Mouse (Mus musculus) common myeloid progenitor, adult 5-6 weeks (primary cell): Measurements from ENCODE around the gene Kat8. TPM values are rescaled to one million over a fixed set of nuclear protein-coding genes. Genes with fewer than 3 reads are reported as not detected.

Source experiments
- ATAC-seq: replicated peaks from 2 replicates; pipeline ENCODE4 v1.8.0; 2016; ENCODE audit warnings: low read depth, mild to moderate bottlenecking, moderate TSS enrichment, inconsistent platforms; ENCODE audit not compliant: poor library complexity, severe bottlenecking
- total RNA-seq: library from RNA; stranded (forward); fragments of 200-1000, 187-1606 nt; gene quantifications from 2 replicates; pipeline ENCODE4 v1.2.3, GENCODE M21; 2017

Kat8 gene
- total RNA-seq, result 30.0 and 36.0 TPM in 2 replicates

GRCm38 (mm10) chr7:127912190-127912871, at the start of gene Kat8:
Gene Kat8 (plus strand): TSS chr7:127912516.
- peak; percentile 99 for ATAC-seq

- ATAC-seq, result no peak
Observed at GRCm38 (mm10) chr7:127866434-127866833, 45.9 kb upstream of the Kat8 start.

- no peak for ATAC-seq
Observed at GRCm38 (mm10) chr7:127867641-127868040, 44.7 kb upstream of the Kat8 start.

GRCm38 (mm10) chr7:127869149-127869810, 43.0 kb upstream of the Kat8 start:
- ATAC-seq, result no peak

GRCm38 (mm10) chr7:127870136-127870821, 42.0 kb upstream of the Kat8 start:
- no peak for ATAC-seq

GRCm38 (mm10) chr7:127874812-127875626, 37.3 kb upstream of the Kat8 start:
- peak; percentile 6; the same call in 1 of the 2 replicates for ATAC-seq

GRCm38 (mm10) chr7:127875627-127876001, 36.7 kb upstream of the Kat8 start:
- peak; percentile 72 for ATAC-seq

GRCm38 (mm10) chr7:127876041-127876466, 36.3 kb upstream of the Kat8 start, which contains the start of gene Zfp646:
Gene Zfp646 (plus strand): TSS chr7:127876221.
- ATAC-seq, result peak; percentile 62

- peak; percentile 62 for ATAC-seq
Observed at GRCm38 (mm10) chr7:127876467-127877348, 35.6 kb upstream of the Kat8 start, which contains the start of gene Zfp668. Gene Zfp668 (minus strand): TSS chr7:127876828.

GRCm38 (mm10) chr7:127879301-127879700, 33.0 kb upstream of the Kat8 start:
- no peak for ATAC-seq

- ATAC-seq, result no peak
Observed at GRCm38 (mm10) chr7:127880431-127880830, 31.9 kb upstream of the Kat8 start.

- peak; percentile 39; the same call in 1 of the 2 replicates for ATAC-seq
Observed at GRCm38 (mm10) chr7:127885951-127886350, 26.4 kb upstream of the Kat8 start.

- no peak for ATAC-seq
Observed at GRCm38 (mm10) chr7:127886551-127886950, 25.8 kb upstream of the Kat8 start.

- ATAC-seq, result no peak
Observed at GRCm38 (mm10) chr7:127887191-127887590, 25.1 kb upstream of the Kat8 start.

- ATAC-seq, result no peak
Observed at GRCm38 (mm10) chr7:127887781-127888180, 24.5 kb upstream of the Kat8 start.

GRCm38 (mm10) chr7:127888821-127889220, 23.5 kb upstream of the Kat8 start:
- peak; percentile 55 for ATAC-seq

GRCm38 (mm10) chr7:127890798-127891197, 21.5 kb upstream of the Kat8 start, which contains the start of gene Prss53:
Gene Prss53 (minus strand): TSS chr7:127890970.
- ATAC-seq, result no peak

- ATAC-seq, result no peak
Observed at GRCm38 (mm10) chr7:127894480-127894879, 17.8 kb upstream of the Kat8 start.

- ATAC-seq, result peak; percentile 95
Observed at GRCm38 (mm10) chr7:127895442-127895841, 16.9 kb upstream of the Kat8 start, which contains the start of the genes Gm21974 and Vkorc1. Gene Gm21974 (minus strand): TSS chr7:127895454. Gene Vkorc1 (minus strand): TSS chr7:127895617.
